Mouse (Mus musculus): ENCODE results near the gene Kcnq5. TPM values are rescaled to one million over a fixed set of nuclear protein-coding genes. Genes with fewer than 3 reads are reported as not detected.
A peak's percentile ranks its signal among the peaks of the same experiment; 100 is the strongest.

The Kcnq5 gene
- total RNA-seq, 2 experiments from 2014 or later = 3.6 to 5.1 TPM

DNA sequence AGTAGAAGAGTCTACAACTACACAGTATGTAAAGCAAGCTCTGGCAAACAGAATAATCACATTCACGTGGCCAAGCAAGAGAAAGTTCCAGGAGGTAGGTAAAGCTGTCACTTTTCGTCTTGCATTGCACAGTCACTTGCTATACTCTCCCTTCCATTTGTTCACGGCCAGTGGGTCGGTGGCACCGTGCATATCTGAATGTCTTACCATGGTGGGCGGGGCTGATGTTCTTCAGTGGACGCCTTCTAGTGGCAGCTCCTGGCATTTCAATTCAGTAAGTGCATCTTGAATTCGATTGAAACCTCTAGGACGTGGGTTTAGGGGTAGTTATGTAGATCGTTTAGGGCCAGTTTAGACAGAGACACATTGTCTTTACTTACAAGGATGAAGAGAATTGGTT is 439.7 kb downstream of the Kcnq5 start:
- intact Hi-C loops (cut with DNase I; ENCODE audit: low total_unique reads) = no loop called here
- no peak for DNase-seq

DNA sequence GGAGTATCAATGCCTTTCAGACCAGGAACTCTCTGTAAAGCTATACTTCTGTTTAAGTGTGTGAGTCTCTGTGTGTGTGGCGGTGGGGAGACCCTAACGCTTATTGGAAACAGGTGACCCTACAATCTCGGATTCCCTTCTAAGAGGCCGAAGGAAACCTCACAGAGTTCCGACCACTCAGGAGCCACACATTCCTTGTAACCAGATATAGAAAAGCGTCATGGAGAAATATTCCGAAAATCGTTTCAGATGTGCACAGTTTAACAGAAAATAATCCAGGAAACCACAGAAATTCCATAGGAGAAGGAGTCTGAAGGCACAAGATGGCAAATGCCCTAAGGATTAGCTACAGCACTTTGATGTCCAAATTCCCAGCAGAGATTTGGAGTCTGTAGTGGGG is 440.3 kb downstream of the Kcnq5 start:
- no peak for DNase-seq
- intact Hi-C loops (cut with DNase I; ENCODE audit: low total_unique reads) = no loop called here

DNA sequence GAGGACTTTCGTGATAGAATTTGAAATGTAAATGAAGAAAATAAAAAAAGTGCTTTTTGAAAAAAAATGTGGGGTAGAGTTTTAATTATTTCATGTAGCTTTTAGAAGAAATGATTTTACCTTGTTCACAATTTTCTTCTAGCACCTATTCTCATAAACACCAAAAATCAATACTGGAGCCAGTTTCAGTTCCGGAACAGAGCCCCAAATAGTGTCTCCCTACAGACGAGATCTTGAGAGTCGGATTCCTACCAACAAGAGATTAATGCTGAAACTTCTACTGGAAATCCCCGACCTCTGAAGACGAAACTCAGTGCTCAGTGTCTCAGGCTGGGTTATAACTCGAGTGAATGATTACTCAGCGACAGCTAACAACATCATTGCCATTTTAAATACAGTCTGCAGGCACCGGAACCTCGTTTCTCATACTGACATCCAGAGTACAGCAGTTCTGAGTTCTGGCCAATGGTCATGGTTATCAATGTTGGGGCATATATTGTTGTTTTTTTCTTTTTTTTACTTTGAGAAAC is 441.6 kb downstream of the Kcnq5 start:
- DNase-seq = no peak
- intact Hi-C loops (cut with DNase I; ENCODE audit: low total_unique reads) = no loop called here

DNA sequence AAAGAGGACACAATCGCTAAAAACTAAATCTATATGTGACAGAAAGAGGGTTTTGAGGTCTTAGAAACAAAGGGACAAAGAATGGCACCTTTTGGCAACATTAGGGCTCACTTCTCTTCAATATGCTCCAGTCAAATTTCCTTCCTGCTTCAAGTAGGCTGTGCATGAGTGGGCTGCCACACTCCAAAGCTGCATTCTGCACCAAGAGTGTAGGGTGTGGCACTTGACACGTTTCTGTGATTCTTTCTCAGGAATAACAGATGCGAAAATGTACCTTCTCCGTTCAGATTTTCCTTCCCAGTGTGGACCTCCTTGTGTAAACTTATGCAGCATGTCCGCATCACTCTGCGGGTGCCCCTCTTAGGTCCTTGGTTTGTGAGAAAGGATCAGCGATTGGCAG is 455.1 kb downstream of the Kcnq5 start:
- intact Hi-C loops (cut with DNase I; ENCODE audit: low total_unique reads) = no loop called here
- no peak for DNase-seq

DNA sequence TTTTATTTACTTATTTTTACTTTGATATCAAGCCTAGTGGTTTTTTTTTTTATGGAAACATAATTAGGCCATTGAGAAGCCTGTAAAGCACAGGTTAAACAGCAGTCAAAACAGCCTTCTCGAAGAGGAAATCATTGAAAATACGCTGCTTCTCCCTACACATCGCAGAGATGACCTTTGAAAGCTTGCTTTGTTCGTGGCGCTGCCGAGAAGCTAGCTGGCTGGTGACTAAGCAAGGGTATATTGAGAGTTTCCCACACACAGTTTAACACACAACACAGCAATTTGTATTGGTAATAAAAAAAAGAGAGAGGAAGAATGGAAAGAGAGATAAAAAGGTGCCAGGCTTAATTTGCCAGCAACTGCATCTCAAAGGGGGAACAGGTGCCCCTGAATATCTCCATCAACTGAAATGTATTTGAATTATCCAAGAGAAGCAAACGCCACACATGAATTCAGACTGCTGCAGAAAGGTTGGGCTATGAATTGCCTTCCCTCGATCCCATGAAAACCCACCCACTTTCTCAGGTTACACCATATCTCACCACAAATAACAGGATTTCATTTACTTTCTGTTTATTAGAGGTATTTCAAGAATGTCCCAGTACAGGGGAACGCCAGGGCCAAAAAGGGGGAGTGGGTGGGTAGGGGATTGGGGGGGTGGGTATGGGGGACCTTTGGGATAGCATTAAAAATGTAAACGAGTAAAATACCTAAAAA is 461.8 kb downstream of the Kcnq5 start:
- intact Hi-C loops (cut with DNase I; ENCODE audit: low total_unique reads) = no loop called here
- DNase-seq = no peak

DNA sequence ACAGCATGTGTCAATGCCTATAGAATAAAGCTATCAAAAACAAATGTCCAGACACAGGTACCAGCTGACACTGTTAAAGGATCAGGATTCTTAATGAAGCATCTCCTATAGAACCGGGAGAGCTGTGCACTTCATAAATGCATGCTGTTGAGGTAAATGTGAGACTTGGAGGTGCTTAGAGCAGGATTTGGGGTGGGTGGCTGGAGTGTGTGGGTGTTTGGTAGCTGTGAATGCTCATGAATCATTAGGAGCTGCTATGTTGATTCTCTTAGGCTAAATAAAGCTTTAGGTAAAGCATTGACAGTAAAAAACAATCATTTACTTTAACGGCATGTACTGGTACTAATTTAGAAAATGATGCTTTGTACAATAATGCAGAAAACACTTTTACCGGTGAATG is 465.4 kb downstream of the Kcnq5 start:
- intact Hi-C loops (cut with DNase I; ENCODE audit: low total_unique reads) = no loop called here
- no peak for DNase-seq

DNA sequence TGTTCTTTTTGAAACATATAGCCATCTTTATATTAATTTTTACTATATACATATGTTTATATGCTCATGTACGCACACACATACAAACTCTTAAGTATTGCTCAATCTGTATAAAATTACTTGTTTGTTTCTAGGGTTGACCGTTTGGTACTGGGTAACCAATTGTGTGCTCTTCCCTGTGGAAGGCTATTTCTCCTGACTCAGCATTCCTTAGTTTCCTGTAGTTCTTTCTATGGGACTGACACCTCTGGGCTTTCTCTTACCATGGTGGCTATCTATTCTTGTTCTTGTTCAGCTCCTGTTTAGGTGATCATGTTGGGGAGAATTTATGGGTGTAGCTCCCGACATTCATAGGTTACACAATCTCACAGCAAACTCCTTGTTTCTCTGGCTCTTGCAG is 473.1 kb downstream of the Kcnq5 start:
- DNase-seq = no peak
- intact Hi-C loops (cut with DNase I; ENCODE audit: low total_unique reads) = no loop called here

DNA sequence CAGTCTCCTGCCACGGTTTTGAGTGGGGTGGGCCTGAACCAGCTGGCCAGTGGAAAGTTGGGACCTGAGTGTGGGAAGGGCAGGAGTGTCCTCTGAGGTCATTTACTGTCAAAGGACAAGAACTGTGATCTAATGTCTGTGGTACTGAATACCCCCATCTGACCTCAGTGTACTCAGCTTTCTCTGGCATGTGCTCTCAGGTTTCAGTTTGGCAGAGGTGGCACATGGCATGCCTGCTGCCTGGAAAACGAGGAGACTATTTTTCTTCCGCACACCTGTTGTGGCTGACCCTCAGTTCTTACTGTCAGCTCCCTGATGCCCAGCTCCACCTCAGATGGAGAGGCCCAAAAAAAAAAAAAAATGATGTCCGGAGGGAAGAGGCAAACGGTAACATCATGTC is 475.5 kb downstream of the Kcnq5 start:
- intact Hi-C loops (cut with DNase I; ENCODE audit: low total_unique reads) = no loop called here
- peak; percentile 22 for DNase-seq

DNA sequence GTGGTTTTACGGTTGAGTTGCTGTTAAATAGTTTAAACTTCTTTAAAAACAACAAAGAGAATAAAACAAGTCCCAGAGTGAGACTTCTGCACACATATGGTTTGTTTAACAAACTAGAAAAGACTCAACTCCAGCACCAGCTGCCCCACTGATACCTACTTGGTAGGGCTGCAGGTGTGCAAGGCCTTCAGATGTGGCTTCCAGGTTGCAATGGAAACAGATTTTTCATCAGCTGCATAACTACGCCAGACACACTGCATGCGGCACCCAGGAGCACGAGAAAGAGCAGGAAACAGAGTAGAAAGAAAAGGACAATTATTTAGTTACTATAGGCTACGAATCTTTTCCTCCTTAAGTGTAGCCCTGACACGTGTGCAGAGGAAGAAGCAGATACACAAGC is 492.4 kb downstream of the Kcnq5 start:
- intact Hi-C loops (cut with DNase I; ENCODE audit: low total_unique reads) = no loop called here
- no peak for DNase-seq

DNA sequence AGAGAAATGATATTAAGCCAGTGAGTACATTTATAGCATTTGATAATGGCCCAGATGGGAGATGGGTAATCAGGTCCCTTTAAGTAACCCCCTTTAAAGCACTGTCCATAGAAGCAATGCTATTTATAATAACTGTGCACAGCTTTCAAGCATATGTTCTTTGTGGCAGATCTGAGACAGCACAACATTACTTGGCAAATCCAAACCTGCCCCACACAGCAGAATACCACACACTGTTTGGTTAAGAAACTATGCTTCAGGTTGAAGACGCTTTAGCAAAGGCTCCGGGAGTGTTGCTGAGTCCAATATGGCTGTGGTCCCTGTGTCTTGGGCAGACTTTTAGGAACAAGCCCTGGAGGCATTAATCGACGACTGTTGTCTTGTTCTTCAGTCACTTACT is 495.3 kb downstream of the Kcnq5 start:
- no peak for DNase-seq
- intact Hi-C loops (cut with DNase I; ENCODE audit: low total_unique reads) = no loop called here

DNA sequence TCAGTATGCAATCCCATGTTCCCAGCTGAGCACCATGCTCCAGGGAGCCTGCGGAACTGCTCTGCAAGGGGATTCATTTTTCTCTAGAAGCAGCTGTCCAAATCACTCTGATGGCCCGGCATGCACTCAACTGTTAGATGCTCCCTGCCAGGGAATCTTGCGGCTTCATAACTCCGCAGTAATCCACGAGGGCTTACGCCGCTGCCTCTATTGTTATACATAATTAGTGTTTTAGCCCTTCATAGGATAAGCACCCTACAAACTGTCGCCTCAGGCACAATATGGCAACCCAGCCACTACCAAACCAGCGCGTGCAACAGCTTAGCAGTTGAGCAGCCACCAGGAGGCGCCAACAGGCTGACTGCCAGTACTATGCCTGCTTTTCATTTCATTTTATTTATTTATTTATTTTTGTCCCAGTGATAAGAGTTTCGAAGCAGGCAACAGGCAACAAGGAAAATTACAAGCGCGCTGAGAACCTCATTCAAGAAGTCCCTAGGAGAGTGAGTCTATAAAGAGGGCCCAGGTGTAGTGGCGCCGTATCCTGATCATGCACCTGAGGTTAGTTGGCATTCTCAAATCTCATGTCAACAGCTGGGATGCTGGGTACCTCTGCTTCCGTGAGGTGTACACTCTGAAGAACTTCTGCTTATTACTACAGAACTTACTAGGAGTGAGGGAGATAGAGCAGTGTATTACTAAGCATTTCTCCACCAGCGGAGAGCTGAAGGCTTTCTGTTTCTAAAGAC is 500.6 kb downstream of the Kcnq5 start:
- intact Hi-C loops (cut with DNase I; ENCODE audit: low total_unique reads) = no loop called here
- DNase-seq = peak; percentile 52

DNA sequence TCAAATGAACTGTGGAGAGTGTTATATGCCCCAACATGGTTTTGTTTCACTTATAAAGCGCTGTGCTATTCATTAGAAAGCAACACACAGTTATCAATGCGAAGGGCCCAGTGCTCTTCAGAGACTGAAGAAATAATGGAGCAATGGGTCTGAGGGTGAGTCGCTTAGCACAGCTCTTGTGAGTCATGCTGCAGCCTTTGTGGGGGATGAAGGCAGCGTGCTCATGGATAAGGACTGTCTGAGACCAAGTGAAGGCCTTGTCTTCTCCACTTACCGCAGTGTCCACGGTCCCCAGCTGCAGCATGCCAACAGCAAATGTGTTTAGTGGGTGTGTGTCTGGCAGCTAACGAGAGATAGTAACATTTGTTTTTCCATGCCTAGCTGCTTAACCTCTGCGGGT is 503.2 kb downstream of the Kcnq5 start:
- DNase-seq = no peak
- intact Hi-C loops (cut with DNase I; ENCODE audit: low total_unique reads) = no loop called here

DNA sequence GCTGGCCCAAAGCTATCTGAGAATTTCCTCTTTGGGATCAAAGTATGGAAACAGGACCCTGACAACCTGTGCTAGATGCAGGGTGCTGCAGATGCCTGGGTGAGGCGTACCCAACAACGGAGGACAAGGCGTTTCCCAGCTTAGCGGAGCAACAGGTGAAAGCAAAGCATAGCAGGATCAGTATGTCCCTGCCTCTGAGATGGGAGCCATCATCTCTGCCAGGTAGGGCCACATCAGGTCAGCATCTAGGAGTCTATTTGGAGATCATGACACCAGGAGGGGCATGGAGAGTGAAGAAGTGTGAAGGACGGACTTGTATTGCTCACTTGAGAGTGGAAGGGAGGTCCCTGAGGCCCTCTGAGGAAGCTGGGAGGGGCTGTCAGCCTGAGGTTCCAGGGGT is 505.8 kb downstream of the Kcnq5 start:
- DNase-seq = no peak
- intact Hi-C loops (cut with DNase I; ENCODE audit: low total_unique reads) = no loop called here

DNA sequence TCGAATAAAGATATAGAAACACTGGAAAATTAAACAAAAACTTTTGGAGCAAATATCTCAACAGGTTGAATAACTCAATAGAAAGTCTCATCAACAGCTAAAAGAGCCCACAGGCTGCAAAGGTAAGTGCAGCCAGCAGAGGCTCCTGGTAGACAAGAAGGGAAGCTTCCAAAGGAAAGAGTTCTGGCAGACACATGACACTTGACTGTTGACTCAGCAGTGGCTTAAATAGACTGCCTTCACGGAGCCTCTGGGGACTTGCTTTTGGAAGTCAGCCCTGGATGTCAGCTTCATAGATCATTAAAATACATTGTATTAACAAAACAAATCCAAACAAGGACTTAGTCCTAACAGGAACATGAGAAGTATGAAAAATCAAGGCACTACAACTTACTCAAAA is 513.5 kb downstream of the Kcnq5 start:
- intact Hi-C loops (cut with DNase I; ENCODE audit: low total_unique reads) = no loop called here
- peak; percentile 54 for DNase-seq

DNA sequence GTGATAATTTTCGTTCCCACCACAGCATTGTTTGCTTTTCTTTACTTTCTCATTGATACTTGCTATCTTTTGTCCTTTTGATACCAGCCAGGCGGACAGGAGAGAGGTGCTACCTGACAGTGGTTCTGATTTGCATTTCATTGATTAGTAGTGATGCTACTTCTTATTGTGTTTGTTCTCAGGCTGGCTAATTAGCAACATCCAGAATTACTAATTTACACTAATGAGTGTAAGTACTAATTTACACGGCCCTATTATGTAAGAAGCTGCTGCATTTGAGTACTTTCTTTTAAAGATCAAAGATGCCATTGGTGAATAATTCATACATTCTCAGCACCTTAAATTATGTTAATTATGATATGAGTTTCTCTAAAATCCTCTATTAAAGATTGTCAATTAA is 525.0 kb downstream of the Kcnq5 start:
- intact Hi-C loops (cut with DNase I; ENCODE audit: low total_unique reads) = no loop called here
- DNase-seq = no peak

DNA sequence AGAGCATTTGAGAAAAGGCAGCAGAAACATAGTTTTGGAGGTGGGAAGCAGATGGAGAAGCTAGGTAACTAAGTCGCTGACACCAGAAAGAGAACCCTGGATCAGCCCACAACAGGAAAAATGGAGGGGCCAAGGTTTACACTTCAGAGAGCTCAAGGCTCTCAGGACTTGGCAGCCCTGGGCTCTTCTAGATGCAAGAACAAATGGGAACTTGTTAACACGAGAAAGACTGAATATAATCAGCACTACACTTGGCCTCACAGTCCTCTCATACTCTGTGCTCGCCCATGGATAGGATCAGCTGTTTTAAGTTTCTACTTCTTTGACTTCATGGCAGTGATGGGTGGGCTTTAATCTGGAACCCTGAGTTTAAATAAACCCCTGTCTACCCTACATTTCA is 526.9 kb downstream of the Kcnq5 start:
- intact Hi-C loops (cut with DNase I; ENCODE audit: low total_unique reads) = no loop called here
- no peak for DNase-seq

DNA sequence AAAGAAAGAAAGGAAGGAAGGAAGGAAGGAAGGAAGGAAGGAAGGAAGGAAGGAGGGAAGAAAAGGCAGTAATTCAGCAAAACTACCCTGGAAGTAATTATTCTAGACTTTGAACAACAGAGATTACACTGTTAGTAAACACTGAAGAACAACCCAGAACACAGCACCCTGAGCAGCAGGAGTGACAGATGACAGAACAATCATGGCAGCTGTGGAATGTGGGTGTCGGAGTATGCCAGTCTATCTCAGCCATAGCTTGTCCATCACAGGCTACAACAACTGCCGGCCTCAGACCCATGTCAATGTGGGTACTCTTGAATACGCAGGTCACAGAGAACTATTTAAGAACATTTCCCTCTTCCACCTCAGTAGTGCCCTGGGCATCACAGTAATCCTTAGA is 530.1 kb downstream of the Kcnq5 start:
- DNase-seq = no peak
- intact Hi-C loops (cut with DNase I; ENCODE audit: low total_unique reads) = no loop called here

DNA sequence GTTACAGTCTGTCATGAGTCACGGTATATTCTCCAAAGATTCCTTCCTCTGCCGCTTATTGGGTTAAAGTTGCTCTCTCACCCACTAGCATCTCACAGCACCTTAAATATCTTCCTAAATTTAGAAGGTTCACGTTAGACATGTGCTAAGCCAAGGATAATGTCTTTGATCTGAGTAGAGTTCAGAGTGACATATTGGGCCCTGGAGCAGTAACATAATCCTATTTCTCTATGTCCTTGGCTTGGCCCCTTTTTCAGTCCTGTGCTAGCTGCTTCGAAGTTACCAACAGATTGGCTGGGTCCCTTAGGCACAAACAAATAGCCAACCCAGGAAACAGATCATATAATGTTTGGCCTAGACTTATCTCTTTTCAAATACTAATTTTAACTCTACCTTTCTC is 533.7 kb downstream of the Kcnq5 start:
- intact Hi-C loops (cut with DNase I; ENCODE audit: low total_unique reads) = no loop called here
- no peak for DNase-seq

DNA sequence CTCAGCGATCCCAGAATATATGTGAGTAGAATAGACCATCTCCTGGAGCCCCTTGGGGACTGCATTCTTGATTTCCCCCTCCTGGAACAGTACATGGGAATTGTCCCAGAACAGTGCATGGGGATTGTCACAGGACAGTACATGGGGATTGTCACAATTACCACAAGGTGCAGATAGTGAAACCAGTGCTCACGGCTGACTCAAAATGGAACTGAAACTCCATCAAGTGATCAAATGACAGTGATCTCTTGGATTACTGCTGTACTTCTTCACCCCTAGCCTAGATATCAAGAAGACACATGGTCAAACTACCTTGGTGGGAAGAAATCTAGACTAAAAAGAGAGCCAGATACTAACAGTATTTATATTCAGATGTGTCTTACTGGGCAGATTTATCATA is 536.1 kb downstream of the Kcnq5 start:
- intact Hi-C loops (cut with DNase I; ENCODE audit: low total_unique reads) = no loop called here
- DNase-seq = no peak

DNA sequence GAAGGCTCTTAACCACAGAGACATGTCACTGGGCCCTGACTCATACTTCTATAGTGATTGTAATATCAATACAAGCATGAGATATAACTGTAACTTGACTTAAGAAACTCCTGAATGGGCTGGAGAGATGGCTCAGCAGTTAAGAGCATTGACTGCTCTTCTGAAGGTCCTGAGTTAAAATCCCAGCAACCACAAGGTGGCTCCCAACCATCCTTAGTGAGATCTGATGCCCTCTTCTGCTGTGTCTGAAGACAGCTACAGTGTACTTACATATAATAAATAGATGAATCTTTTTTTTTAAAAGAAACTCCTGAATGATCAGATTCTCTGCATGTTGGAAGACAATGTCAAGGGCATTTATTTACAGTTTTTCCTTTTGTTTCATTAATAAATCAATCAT is 542.4 kb downstream of the Kcnq5 start:
- intact Hi-C loops (cut with DNase I; ENCODE audit: low total_unique reads) = no loop called here

DNA sequence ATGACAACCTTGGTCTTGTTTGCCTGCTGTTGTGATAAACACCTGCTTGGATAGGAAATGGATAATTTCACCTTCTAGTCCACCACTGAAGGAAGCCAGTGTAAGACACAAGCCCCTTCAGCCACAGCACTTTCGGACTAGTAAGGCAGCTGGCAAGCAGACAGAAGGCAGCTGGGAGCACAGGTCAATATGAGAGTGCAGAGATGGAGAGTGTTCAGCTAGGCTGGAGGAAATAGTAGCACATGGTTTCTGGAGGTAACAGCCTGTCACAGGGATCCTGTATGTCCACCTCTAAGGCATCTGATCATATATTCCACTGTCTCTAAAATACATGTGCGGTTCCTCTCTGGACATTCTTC is 549.6 kb downstream of the Kcnq5 start:
- intact Hi-C loops (cut with DNase I; ENCODE audit: low total_unique reads) = loop anchor here (5.0 kb wide), 2 partner anchors 550 to 855 kb away; partner anchors contain the start of gene Kcnq5
- DNase-seq = no peak

More for the DNA sequence above, 542.4 kb downstream of the Kcnq5 start:
- DNase-seq = no peak
